Mouse (Mus musculus) neural tube, embryonic 13.5 days (tissue): Measurements from ENCODE around the gene Ptpre. TPM values are rescaled to one million over a fixed set of nuclear protein-coding genes. Genes with fewer than 3 reads are reported as not detected.
"Not testable (repeated sequence)": the region's sequence is repeated elsewhere in the genome, so short reads cannot be mapped to it uniquely, and the experiment has no call there.

Experiments
- ATAC-seq: fragments of 200-750 bp; cut with Nextera tagmentation; 2 replicates; pipeline ENCODE4 v1.8.0; 2017; ENCODE audit warnings: low read depth, mild to moderate bottlenecking, moderate TSS enrichment, moderate library complexity
- H3K27ac ChIP-seq: fragments of 300-500 bp; sonication (generic); replicated peaks from 2 replicates; pipeline ENCODE4 v1.5.1; 2015; ENCODE audit warnings: moderate library complexity, mild to moderate bottlenecking, inconsistent platforms
- H3K27me3 ChIP-seq: fragments of 300-500 bp; sonication (generic); 2 replicates; pipeline ENCODE4 v1.6.1; 2015; ENCODE audit warnings: mild to moderate bottlenecking, inconsistent platforms
- H3K36me3 ChIP-seq: fragments of 300-500 bp; sonication (generic); 2 replicates; pipeline ENCODE4 v1.6.1; 2015; ENCODE audit warnings: mild to moderate bottlenecking, inconsistent platforms
- H3K4me1 ChIP-seq: fragments of 300-500 bp; sonication (generic); replicated peaks from 2 replicates; pipeline ENCODE4 v1.6.1; 2015; ENCODE audit warnings: inconsistent platforms
- H3K4me2 ChIP-seq: fragments of 300-500 bp; sonication (generic); 2 replicates; pipeline ENCODE4 v1.6.1; 2015; ENCODE audit warnings: inconsistent platforms, mild to moderate bottlenecking, moderate library complexity
- H3K4me3 ChIP-seq: fragments of 300-500 bp; sonication (generic); 2 replicates; pipeline ENCODE4 v1.5.1; 2015; ENCODE audit warnings: mild to moderate bottlenecking, inconsistent platforms
- H3K9ac ChIP-seq: fragments of 300-500 bp; sonication (generic); 2 replicates; pipeline ENCODE4 v1.6.1; 2015; ENCODE audit warnings: moderate library complexity, mild to moderate bottlenecking, inconsistent platforms
- H3K9me3 ChIP-seq: fragments of 300-500 bp; sonication (generic); 2 replicates; pipeline ENCODE4 v1.6.1; 2016; ENCODE audit warnings: inconsistent platforms
- WGBS: fragments of 180-500 bp; shearing (Covaris S2); methylation state at CpG from one replicate; pipeline ENCODE4 v1.1.7; 2015; 5-methylcytosine and 5-hydroxymethylcytosine counted together
- polyA plus RNA-seq: library from polyadenylated mRNA; unstranded; fragments of >200 nt; fragmentation: Nextera tagmentation; extraction: Ambion mirVana; gene quantifications from 2 replicates; pipeline ENCODE4 v1.2.1, GENCODE M21; 2015

Ptpre gene
- polyA plus RNA-seq, 1 experiment from 2014 or later: 5.3 TPM

- H3K9me3 ChIP-seq: no peaks in the 10 kb centered on the region
- H3K4me3 ChIP-seq: no peak overlapping the region
- ATAC-seq: no peak
- 77% methylated on average over 8 of the region's 8 CpGs for WGBS
- no peaks in the 10 kb centered on the region for H3K36me3 ChIP-seq
- H3K4me1 ChIP-seq: peaks cover 19% of the 10 kb centered on the region
- H3K27ac ChIP-seq: no peak overlapping the region
- H3K4me2 ChIP-seq: no peak overlapping the region
- H3K9ac ChIP-seq: no peak overlapping the region
- H3K27me3 ChIP-seq: no peaks in the 10 kb centered on the region
Observed at GRCm38 (mm10) chr7:135601607-135602006, 64.3 kb downstream of the Ptpre start.

GRCm38 (mm10) chr7:135602265-135602664 lies 65.0 kb downstream of the Ptpre start:
- no peak for ATAC-seq
- no peak overlapping the region for H3K4me3 ChIP-seq
- peaks cover 12% of the 10 kb centered on the region for H3K4me1 ChIP-seq
- no peak overlapping the region for H3K4me2 ChIP-seq
- no peaks in the 10 kb centered on the region for H3K9me3 ChIP-seq
- no peak overlapping the region for H3K27ac ChIP-seq
- H3K27me3 ChIP-seq: no peaks in the 10 kb centered on the region
- no peak overlapping the region for H3K9ac ChIP-seq
- 87% methylated on average over 6 of the region's 6 CpGs for WGBS
- no peaks in the 10 kb centered on the region for H3K36me3 ChIP-seq

GRCm38 (mm10) chr7:135602881-135603523 lies 65.7 kb downstream of the Ptpre start:
- 28% methylated on average over 5 of the region's 5 CpGs for WGBS
- no peaks in the 10 kb centered on the region for H3K9me3 ChIP-seq
- H3K4me3 ChIP-seq: no peak overlapping the region
- no peaks in the 10 kb centered on the region for H3K36me3 ChIP-seq
- H3K4me2 ChIP-seq: no peak overlapping the region
- no peaks in the 10 kb centered on the region for H3K27me3 ChIP-seq
- no peak overlapping the region for H3K9ac ChIP-seq
- ATAC-seq: no peak
- H3K27ac ChIP-seq: no peak overlapping the region
- H3K4me1 ChIP-seq: peaks cover 5% of the 10 kb centered on the region

GRCm38 (mm10) chr7:135605002-135605803 lies 67.9 kb downstream of the Ptpre start:
- H3K9me3 ChIP-seq: no peaks in the 10 kb centered on the region
- no peak overlapping the region for H3K27ac ChIP-seq
- ATAC-seq: no peak
- H3K27me3 ChIP-seq: no peaks in the 10 kb centered on the region
- no peak overlapping the region for H3K4me3 ChIP-seq
- H3K4me2 ChIP-seq: no peak overlapping the region
- peaks cover 13% of the 10 kb centered on the region for H3K4me1 ChIP-seq
- H3K36me3 ChIP-seq: no peaks in the 10 kb centered on the region
- H3K9ac ChIP-seq: no peak overlapping the region
- WGBS: 68% methylated on average over 15 of the region's 15 CpGs

GRCm38 (mm10) chr7:135605804-135606072 lies 68.5 kb downstream of the Ptpre start:
- Histone ChIP-seq H3K9me3 (no peaks in the 10 kb centered on the region), H3K4me3 (no peak overlapping the region), H3K4me2 (no peak overlapping the region), H3K9ac (no peak overlapping the region), H3K4me1 (peaks cover 16% of the 10 kb centered on the region), H3K27ac (no peak overlapping the region), H3K27me3 (no peaks in the 10 kb centered on the region), H3K36me3 (no peaks in the 10 kb centered on the region)
- WGBS: 84% methylated on average over 6 of the region's 6 CpGs
- ATAC-seq: no peak

GRCm38 (mm10) chr7:135608208-135608607 lies 70.9 kb downstream of the Ptpre start:
- Histone ChIP-seq H3K27me3 (no peaks in the 10 kb centered on the region), H3K4me2 (no peak overlapping the region), H3K4me3 (no peak overlapping the region), H3K27ac (no peak overlapping the region), H3K9me3 (no peaks in the 10 kb centered on the region), H3K9ac (no peak overlapping the region), H3K36me3 (no peaks in the 10 kb centered on the region), H3K4me1 (peaks cover 22% of the 10 kb centered on the region)
- ATAC-seq: no peak
- 89% methylated on average over 4 of the region's 4 CpGs for WGBS

- no peak overlapping the region for H3K4me3 ChIP-seq
- no peaks in the 10 kb centered on the region for H3K36me3 ChIP-seq
- ATAC-seq: no peak
- H3K27me3 ChIP-seq: no peaks in the 10 kb centered on the region
- 67% methylated on average over 3 of the region's 3 CpGs for WGBS
- peaks cover 22% of the 10 kb centered on the region for H3K4me1 ChIP-seq
- H3K4me2 ChIP-seq: no peak overlapping the region
- no peaks in the 10 kb centered on the region for H3K9me3 ChIP-seq
- no peak overlapping the region for H3K9ac ChIP-seq
- H3K27ac ChIP-seq: no peak overlapping the region
Observed at GRCm38 (mm10) chr7:135609028-135609427, 71.7 kb downstream of the Ptpre start.

- Histone ChIP-seq H3K27ac (no peak overlapping the region; the same call in 1 of the 2 replicates), H3K9me3 (no peaks in the 10 kb centered on the region), H3K4me1 (peaks cover 22% of the 10 kb centered on the region), H3K27me3 (no peaks in the 10 kb centered on the region), H3K36me3 (no peaks in the 10 kb centered on the region), H3K9ac (no peak overlapping the region), H3K4me2 (no peak overlapping the region), H3K4me3 (no peak overlapping the region)
- 54% methylated on average over 7 of the region's 7 CpGs for WGBS
- no peak for ATAC-seq
Observed at GRCm38 (mm10) chr7:135609655-135610054, 72.4 kb downstream of the Ptpre start.

- no peak overlapping the region for H3K9ac ChIP-seq
- WGBS: 44% methylated on average over 16 of the region's 16 CpGs
- no peak overlapping the region for H3K4me2 ChIP-seq
- H3K36me3 ChIP-seq: no peaks in the 10 kb centered on the region
- ATAC-seq: no peak
- no peaks in the 10 kb centered on the region for H3K27me3 ChIP-seq
- H3K9me3 ChIP-seq: no peaks in the 10 kb centered on the region
- H3K4me3 ChIP-seq: no peak overlapping the region
- H3K4me1 ChIP-seq: peaks cover 28% of the 10 kb centered on the region
- no peak overlapping the region for H3K27ac ChIP-seq
Observed at GRCm38 (mm10) chr7:135612276-135612675, 75.0 kb downstream of the Ptpre start.

GRCm38 (mm10) chr7:135612801-135613200 lies 75.5 kb downstream of the Ptpre start:
- H3K9ac ChIP-seq: no peak overlapping the region
- H3K27ac ChIP-seq: no peak overlapping the region
- H3K9me3 ChIP-seq: no peaks in the 10 kb centered on the region
- no peaks in the 10 kb centered on the region for H3K36me3 ChIP-seq
- WGBS: 69% methylated on average over 7 of the region's 7 CpGs
- H3K4me1 ChIP-seq: peaks cover 34% of the 10 kb centered on the region
- no peak for ATAC-seq
- no peak overlapping the region for H3K4me3 ChIP-seq
- no peaks in the 10 kb centered on the region for H3K27me3 ChIP-seq
- no peak overlapping the region for H3K4me2 ChIP-seq

GRCm38 (mm10) chr7:135613380-135613779 lies 76.1 kb downstream of the Ptpre start:
- 93% methylated on average over 3 of the region's 3 CpGs for WGBS
- Histone ChIP-seq H3K4me3 (no peak overlapping the region), H3K4me2 (no peak overlapping the region), H3K4me1 (peaks cover 39% of the 10 kb centered on the region), H3K27ac (no peak overlapping the region), H3K9ac (no peak overlapping the region), H3K9me3 (no peaks in the 10 kb centered on the region), H3K36me3 (no peaks in the 10 kb centered on the region), H3K27me3 (no peaks in the 10 kb centered on the region)
- no peak for ATAC-seq

- Histone ChIP-seq H3K9me3 (no peaks in the 10 kb centered on the region), H3K36me3 (no peaks in the 10 kb centered on the region), H3K9ac (no peak overlapping the region), H3K27me3 (no peaks in the 10 kb centered on the region), H3K4me2 (no peak overlapping the region), H3K4me1 (peaks cover 45% of the 10 kb centered on the region), H3K4me3 (no peak overlapping the region), H3K27ac (no peak overlapping the region)
- WGBS: 71% methylated on average over 8 of the region's 8 CpGs
- ATAC-seq: no peak
Observed at GRCm38 (mm10) chr7:135614892-135615291, 77.6 kb downstream of the Ptpre start.

GRCm38 (mm10) chr7:135616479-135616878 lies 79.2 kb downstream of the Ptpre start:
- H3K36me3 ChIP-seq, H3K4me2 ChIP-seq, H3K9ac ChIP-seq, ATAC-seq, H3K4me3 ChIP-seq, H3K9me3 ChIP-seq, H3K27me3 ChIP-seq, H3K27ac ChIP-seq: not testable (repeated sequence)
- H3K4me1 ChIP-seq: peaks cover 45% of the 10 kb centered on the region
